Mouse (Mus musculus) heart, embryonic 14.5 days (tissue): ENCODE results near the gene Cetn4. TPM values are rescaled to one million over a fixed set of nuclear protein-coding genes. Genes with fewer than 3 reads are reported as not detected.

Experiments used
- ATAC-seq: fragments of 200-750 bp; cut with Nextera tagmentation; 2 replicates; pipeline ENCODE4 v1.8.0; 2017; ENCODE audit warnings: low read depth, moderate TSS enrichment; ENCODE audit not compliant: insufficient number of reproducible peaks, insufficient read depth, low FRiP score
- H3K27ac ChIP-seq, 2 experiments: fragments of 200-500 bp in 1 of 2; fragments of 300-500 bp in 1 of 2; sonication (generic) in 1 of 2; replicated peaks in 1 of 2; 2 replicates each; pipeline ENCODE4 v1.5.1; 2012 to 2014; ENCODE audit warnings: low read depth in 2 of 2, low read length in 2 of 2, control low read depth in 1 of 2, mild to moderate bottlenecking in 1 of 2, mixed read lengths in 1 of 2; ENCODE audit not compliant: control insufficient read depth in 1 of 2, insufficient read depth in 1 of 2
- H3K27me3 ChIP-seq: fragments of 300-500 bp; sonication (generic); 2 replicates; pipeline ENCODE4 v1.6.1; 2014; ENCODE audit warnings: mild to moderate bottlenecking, low read length, control low read depth; ENCODE audit not compliant: control insufficient read depth, insufficient read depth
- H3K36me3 ChIP-seq: fragments of 300-500 bp; sonication (generic); 2 replicates; pipeline ENCODE4 v1.6.1; 2014; ENCODE audit warnings: mild to moderate bottlenecking, control low read depth, low read length, mixed read lengths; ENCODE audit not compliant: control insufficient read depth, insufficient read depth
- H3K4me1 ChIP-seq, 2 experiments: fragments of 200-500 bp in 1 of 2; fragments of 300-500 bp in 1 of 2; sonication (generic) in 1 of 2; 2 replicates each; pipeline ENCODE4 v1.6.1; 2012 to 2014; ENCODE audit warnings: low read length in 2 of 2, control low read depth in 1 of 2, mixed read lengths in 1 of 2; ENCODE audit not compliant: control insufficient read depth in 2 of 2, insufficient read depth in 2 of 2
- H3K4me2 ChIP-seq: fragments of 300-500 bp; sonication (generic); 2 replicates; pipeline ENCODE4 v1.6.1; 2014; ENCODE audit warnings: mild to moderate bottlenecking, low read length
- H3K4me3 ChIP-seq, 2 experiments: fragments of 200-500 bp in 1 of 2; fragments of 300-500 bp in 1 of 2; sonication (generic) in 1 of 2; 2 replicates each; pipeline ENCODE4 v1.5.1; 2012 to 2014; ENCODE audit warnings: low read length in 2 of 2, mild to moderate bottlenecking in 2 of 2, control low read depth in 1 of 2, low read depth in 1 of 2, moderate library complexity in 1 of 2; ENCODE audit not compliant: control insufficient read depth in 1 of 2, insufficient read depth in 1 of 2
- H3K9ac ChIP-seq: fragments of 300-500 bp; sonication (generic); 2 replicates; pipeline ENCODE4 v1.6.1; 2014; ENCODE audit warnings: mild to moderate bottlenecking, low read length
- H3K9me3 ChIP-seq: fragments of 300-500 bp; sonication (generic); 2 replicates; pipeline ENCODE4 v1.6.1; 2016; ENCODE audit warnings: low read length, control low read depth; ENCODE audit not compliant: control insufficient read depth
- WGBS: fragments of 180-500 bp; shearing (Covaris S2); extraction: QIAGEN DNeasy Blood & Tissue Kit; methylation state at CpG from one replicate; pipeline ENCODE4 v1.1.7; 2014; 5-methylcytosine and 5-hydroxymethylcytosine counted together
- polyA plus RNA-seq: library from polyadenylated mRNA; unstranded; fragments of >200 nt; fragmentation: Nextera tagmentation; extraction: Ambion mirVana; gene quantifications from 2 replicates; pipeline ENCODE4 v1.2.1, GENCODE M21; 2014

Cetn4 gene
- polyA plus RNA-seq, 1 experiment from 2014 or later, result 0.50 TPM

DNA sequence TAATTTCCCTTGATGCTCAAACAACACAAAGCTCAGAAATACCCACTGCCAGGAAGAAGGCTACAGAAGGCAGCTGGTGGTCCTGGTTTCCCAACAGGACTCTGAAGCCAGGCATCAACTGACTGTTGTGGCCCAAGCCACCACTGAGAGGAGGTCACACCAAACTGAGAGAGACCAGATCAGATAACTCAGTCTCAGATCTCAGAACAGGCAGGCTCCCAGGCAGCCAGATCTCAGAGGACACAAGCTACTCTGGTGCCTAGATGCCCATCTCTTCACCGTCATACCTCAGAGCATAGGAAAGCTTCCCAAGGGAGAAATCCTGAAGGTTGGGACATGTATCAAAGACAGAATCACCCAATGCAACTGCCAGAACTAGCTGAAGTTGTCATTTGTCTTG, 32.3 kb downstream of the Cetn4 start:
- no peaks in the 10 kb centered on the region for H3K9me3 ChIP-seq
- no peaks in the 10 kb centered on the region for H3K36me3 ChIP-seq
- 100% methylated on average over 1 of the region's 1 CpGs for WGBS
- H3K4me2 ChIP-seq, result no peak overlapping the region
- no peaks in the 10 kb centered on the region for H3K27me3 ChIP-seq
- H3K27ac ChIP-seq, result no peak overlapping the region
- H3K4me1 ChIP-seq, result no peaks in the 10 kb centered on the region
- no peak for ATAC-seq
- H3K9ac ChIP-seq, result no peak overlapping the region
- no peak overlapping the region for H3K4me3 ChIP-seq

- WGBS, result 67% methylated on average over 6 of the region's 6 CpGs
- no peak for ATAC-seq
- Histone ChIP-seq H3K4me1 (no peaks in the 10 kb centered on the region), H3K27me3 (no peaks in the 10 kb centered on the region; the same call in 1 of the 2 replicates), H3K4me3 (no peak overlapping the region), H3K9ac (no peak overlapping the region), H3K36me3 (no peaks in the 10 kb centered on the region), H3K4me2 (no peak overlapping the region), H3K27ac (no peak overlapping the region), H3K9me3 (no peaks in the 10 kb centered on the region)
Observed at GRCm38 (mm10) chr3:37274661-37275060, 37.8 kb downstream of the Cetn4 start.

DNA sequence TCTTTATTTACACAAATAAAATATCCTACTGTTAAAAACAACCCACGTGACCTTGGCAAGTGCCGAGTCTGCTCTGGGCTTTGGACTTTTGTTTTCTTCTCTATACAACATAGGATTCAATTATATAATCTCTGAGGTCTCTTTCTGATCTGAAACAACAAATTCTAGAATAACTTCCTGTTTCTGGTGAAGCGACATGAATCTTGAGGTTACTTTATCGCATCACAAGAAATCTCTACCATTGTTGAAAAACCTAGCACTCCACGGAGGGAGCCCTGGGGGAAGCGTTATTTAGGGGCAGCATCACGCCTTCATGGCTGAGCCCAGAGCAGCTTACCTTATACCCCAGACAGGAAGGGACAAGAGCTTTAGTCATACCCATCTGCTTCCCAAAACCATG, 39.4 kb downstream of the Cetn4 start:
- Histone ChIP-seq H3K27me3 (no peaks in the 10 kb centered on the region; the same call in none of the 2 replicates), H3K36me3 (no peaks in the 10 kb centered on the region), H3K27ac (no peak overlapping the region), H3K4me3 (no peak overlapping the region), H3K9ac (no peak overlapping the region), H3K4me1 (no peaks in the 10 kb centered on the region), H3K9me3 (no peaks in the 10 kb centered on the region), H3K4me2 (no peak overlapping the region)
- WGBS, result 79% methylated on average over 7 of the region's 7 CpGs
- no peak for ATAC-seq

DNA sequence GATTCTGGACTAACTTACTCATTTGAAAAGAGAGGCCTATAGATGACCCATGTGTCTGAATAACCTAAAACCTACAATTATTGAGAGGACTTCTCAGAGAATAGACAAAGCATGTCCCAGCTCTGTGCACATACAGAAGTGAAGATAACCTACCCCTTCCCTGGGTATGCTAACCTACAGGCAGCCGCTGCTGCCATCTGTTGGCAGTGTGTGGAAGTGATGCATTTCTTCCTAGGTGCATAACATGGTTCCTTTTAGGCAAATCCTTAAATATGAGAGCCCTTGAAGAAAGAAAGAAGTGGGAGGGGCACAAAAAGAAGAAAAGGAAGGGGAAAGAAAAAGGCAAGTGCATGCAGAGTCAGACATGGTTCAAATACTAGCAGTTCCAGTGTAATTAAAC, 41.3 kb downstream of the Cetn4 start:
- H3K4me2 ChIP-seq, result no peak overlapping the region
- no peaks in the 10 kb centered on the region for H3K4me1 ChIP-seq
- 3% methylated on average over 1 of the region's 1 CpGs for WGBS
- no peak overlapping the region for H3K27ac ChIP-seq
- no peak for ATAC-seq
- no peak overlapping the region for H3K9ac ChIP-seq
- no peak overlapping the region for H3K4me3 ChIP-seq
- no peaks in the 10 kb centered on the region for H3K36me3 ChIP-seq
- no peaks in the 10 kb centered on the region for H3K9me3 ChIP-seq
- no peaks in the 10 kb centered on the region; the same call in none of the 2 replicates for H3K27me3 ChIP-seq

- no peak overlapping the region for H3K4me2 ChIP-seq
- H3K4me3 ChIP-seq, result no peak overlapping the region
- no peak for ATAC-seq
- no peaks in the 10 kb centered on the region; the same call in none of the 2 replicates for H3K27me3 ChIP-seq
- no peaks in the 10 kb centered on the region for H3K4me1 ChIP-seq
- H3K9ac ChIP-seq, result no peak overlapping the region
- no peak overlapping the region for H3K27ac ChIP-seq
- H3K36me3 ChIP-seq, result no peaks in the 10 kb centered on the region
- WGBS, result 85% methylated on average over 4 of the region's 4 CpGs
- no peaks in the 10 kb centered on the region for H3K9me3 ChIP-seq
Observed at GRCm38 (mm10) chr3:37269926-37270325, 42.6 kb downstream of the Cetn4 start.

DNA sequence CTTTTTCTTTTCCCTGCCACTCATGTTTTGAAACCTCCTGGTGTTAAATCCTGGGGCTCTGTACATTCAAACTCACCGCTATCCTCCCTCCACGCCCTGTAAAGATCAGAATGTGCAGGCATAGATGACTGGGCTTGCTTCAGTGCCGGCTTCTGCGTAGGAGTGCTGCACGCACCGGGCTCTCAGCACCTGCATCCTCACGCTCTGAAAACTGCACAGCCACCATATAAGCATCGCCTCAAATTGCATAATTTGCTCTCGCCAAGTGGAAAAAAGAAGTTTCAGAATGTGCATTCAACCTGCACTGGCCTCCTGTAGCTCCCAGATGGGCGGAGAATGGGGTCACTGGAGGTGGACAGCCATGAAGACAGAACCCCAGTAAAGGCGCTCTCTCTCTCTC, 44.2 kb downstream of the Cetn4 start:
- 78% methylated on average over 11 of the region's 11 CpGs for WGBS
- Histone ChIP-seq H3K9me3 (no peaks in the 10 kb centered on the region), H3K27me3 (no peaks in the 10 kb centered on the region; the same call in 1 of the 2 replicates)

GRCm38 (mm10) chr3:37259331-37259999, 53.0 kb downstream of the Cetn4 start:
- no peaks in the 10 kb centered on the region for H3K27me3 ChIP-seq
- no peaks in the 10 kb centered on the region for H3K9me3 ChIP-seq
- no peak overlapping the region for H3K4me2 ChIP-seq
- 47% methylated on average over 10 of the region's 10 CpGs for WGBS
- no peak overlapping the region for H3K27ac ChIP-seq
- no peak for ATAC-seq
- no peaks in the 10 kb centered on the region; a peak in 1 of 4 replicates for H3K4me1 ChIP-seq
- H3K9ac ChIP-seq, result no peak overlapping the region
- H3K36me3 ChIP-seq, result no peaks in the 10 kb centered on the region
- H3K4me3 ChIP-seq, result no peak overlapping the region

More for the DNA sequence above, 44.2 kb downstream of the Cetn4 start:
- no peak overlapping the region for H3K4me3 ChIP-seq
- no peak for ATAC-seq
- no peak overlapping the region for H3K27ac ChIP-seq
- no peaks in the 10 kb centered on the region for H3K36me3 ChIP-seq
- no peak overlapping the region for H3K9ac ChIP-seq
- no peaks in the 10 kb centered on the region for H3K4me1 ChIP-seq
- no peak overlapping the region for H3K4me2 ChIP-seq

GRCm38 (mm10) chr3:37257776-37258175, 54.7 kb downstream of the Cetn4 start:
- Histone ChIP-seq H3K9me3 (no peaks in the 10 kb centered on the region), H3K36me3 (no peaks in the 10 kb centered on the region), H3K4me1 (no peaks in the 10 kb centered on the region; a peak in 1 of 4 replicates), H3K27me3 (no peaks in the 10 kb centered on the region), H3K4me2 (no peak overlapping the region), H3K4me3 (no peak overlapping the region), H3K9ac (no peak overlapping the region), H3K27ac (no peak overlapping the region)
- no peak for ATAC-seq
- 84% methylated on average over 15 of the region's 15 CpGs for WGBS
